Mouse (Mus musculus) activated CD4-positive, CD25-positive, alpha-beta regulatory T cell, adult 4 months (primary cell): ENCODE measurements around the gene Cped1. TPM values are rescaled to one million over a fixed set of nuclear protein-coding genes. Genes with fewer than 3 reads are reported as not detected.
"Not testable (repeated sequence)": the region's sequence is repeated elsewhere in the genome, so short reads cannot be mapped to it uniquely, and the experiment has no call there.

ENCODE experiments used
- ATAC-seq: one replicate; pipeline ENCODE4 v1.8.0; 2017
- polyA plus RNA-seq, 2 experiments: library from polyadenylated mRNA; unstranded; fragments of 100-300 nt; shearing (Covaris generic); gene quantifications; one replicate each; pipeline ENCODE4 v1.2.1; 2017

The Cped1 gene
- polyA plus RNA-seq, 2 experiments from 2014 or later, result 0.29 TPM; not detected in 1

- ATAC-seq, result no peak
These were observed 106.1 kb downstream of the Cped1 start for GRCm38 (mm10) chr6:22091773-22092172.

GRCm38 (mm10) chr6:22093792-22094191, 108.1 kb downstream of the Cped1 start:
- no peak for ATAC-seq

- no peak for ATAC-seq
These were observed 112.0 kb downstream of the Cped1 start for GRCm38 (mm10) chr6:22097709-22098108.

- no peak for ATAC-seq
These were observed 114.1 kb downstream of the Cped1 start for GRCm38 (mm10) chr6:22099832-22100231.

- ATAC-seq, result no peak
These were observed 116.2 kb downstream of the Cped1 start for GRCm38 (mm10) chr6:22101939-22102338.

GRCm38 (mm10) chr6:22102752-22103151, 117.0 kb downstream of the Cped1 start:
- no peak for ATAC-seq

- no peak for ATAC-seq
These were observed 118.0 kb downstream of the Cped1 start for GRCm38 (mm10) chr6:22103713-22104112.

GRCm38 (mm10) chr6:22104211-22104610, 118.5 kb downstream of the Cped1 start:
- ATAC-seq, result no peak

- no peak for ATAC-seq
These were observed 128.4 kb downstream of the Cped1 start for GRCm38 (mm10) chr6:22114079-22114478.

GRCm38 (mm10) chr6:22116679-22117078, 131.0 kb downstream of the Cped1 start:
- ATAC-seq, result no peak

- peak; percentile 68 for ATAC-seq
These were observed 136.4 kb downstream of the Cped1 start for GRCm38 (mm10) chr6:22122080-22122479.

- ATAC-seq, result no peak
These were observed 137.0 kb downstream of the Cped1 start for GRCm38 (mm10) chr6:22122693-22123092.

- ATAC-seq, result no peak
These were observed 137.6 kb downstream of the Cped1 start for GRCm38 (mm10) chr6:22123332-22123731.

- not testable (repeated sequence) for ATAC-seq
These were observed 139.0 kb downstream of the Cped1 start for GRCm38 (mm10) chr6:22124575-22125330.

- ATAC-seq, result no peak
These were observed 149.4 kb downstream of the Cped1 start for GRCm38 (mm10) chr6:22135038-22135631.

- no peak for ATAC-seq
These were observed 151.1 kb downstream of the Cped1 start for GRCm38 (mm10) chr6:22136805-22137204.

- ATAC-seq, result no peak
These were observed 155.1 kb downstream of the Cped1 start for GRCm38 (mm10) chr6:22140786-22141185.

GRCm38 (mm10) chr6:22147236-22147635, 161.5 kb downstream of the Cped1 start:
- ATAC-seq, result no peak

GRCm38 (mm10) chr6:22148511-22148910, 162.8 kb downstream of the Cped1 start:
- no peak for ATAC-seq

- ATAC-seq, result no peak
These were observed 171.7 kb downstream of the Cped1 start for GRCm38 (mm10) chr6:22157461-22157860.

- ATAC-seq, result no peak
These were observed 176.2 kb downstream of the Cped1 start for GRCm38 (mm10) chr6:22161944-22162343.

GRCm38 (mm10) chr6:22168388-22168787, 182.7 kb downstream of the Cped1 start:
- ATAC-seq, result no peak

GRCm38 (mm10) chr6:22178721-22179295, 193.1 kb downstream of the Cped1 start:
- no peak for ATAC-seq

GRCm38 (mm10) chr6:22180316-22180715, 194.6 kb downstream of the Cped1 start:
- ATAC-seq, result no peak
